Mouse (Mus musculus) G1E-ER4 (cell line): ENCODE measurements around the gene Edem3. TPM values are rescaled to one million over a fixed set of nuclear protein-coding genes. Genes with fewer than 3 reads are reported as not detected.

ENCODE experiments used
- GATA1 ChIP-seq: IDR thresholded peaks from one replicate; pipeline ENCODE4 v1.8.0; 2012; ENCODE audit warnings: low read length, inconsistent platforms
- polyA plus RNA-seq: library from polyadenylated mRNA; stranded (reverse); fragments of >175 nt; gene quantifications from 2 replicates; pipeline ENCODE4 v1.2.3, GENCODE M21; 2012

Edem3 gene
- polyA plus RNA-seq, 1 experiment = 10.3 TPM

DNA sequence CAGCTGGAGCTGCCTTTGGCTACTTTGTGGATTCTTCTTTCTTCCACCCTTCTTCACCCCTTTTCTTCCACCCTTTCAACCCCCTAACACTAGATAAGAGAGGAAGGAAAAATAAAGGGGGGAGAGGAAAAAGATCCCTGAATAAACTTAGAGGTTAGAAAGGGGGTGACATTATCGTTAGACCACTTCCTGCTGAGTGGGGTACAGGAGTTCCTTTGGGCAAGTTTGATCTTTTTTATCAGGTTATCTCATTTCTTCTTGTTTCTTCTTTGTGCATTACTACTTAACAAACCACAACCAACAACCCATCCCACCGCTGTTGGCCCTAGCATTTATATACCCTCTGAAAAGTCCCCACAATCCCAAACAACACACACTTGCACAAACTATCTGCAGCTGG lies 29.6 kb upstream of the Edem3 start:
- TF ChIP-seq GATA1 = no peak

DNA sequence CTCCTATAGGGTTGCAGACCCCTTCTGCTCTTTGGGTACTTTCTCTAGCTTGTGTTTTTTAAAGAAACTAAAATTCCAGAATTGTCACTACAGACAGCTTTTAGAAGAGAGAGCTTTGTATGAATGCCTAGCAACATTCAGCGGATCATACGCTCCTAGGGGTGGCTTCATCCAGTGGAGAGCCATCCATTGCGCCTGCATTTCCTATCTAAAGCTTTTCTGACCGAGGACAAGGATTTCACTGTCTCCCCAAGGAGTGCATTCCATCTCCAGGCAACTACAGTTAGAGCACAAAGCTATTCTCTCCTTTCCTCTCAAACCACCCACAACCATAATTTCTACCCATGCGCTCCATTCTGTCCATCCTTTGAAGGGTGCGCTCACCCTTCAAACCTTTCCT lies 28.8 kb upstream of the Edem3 start:
- no peak for TF ChIP-seq GATA1

DNA sequence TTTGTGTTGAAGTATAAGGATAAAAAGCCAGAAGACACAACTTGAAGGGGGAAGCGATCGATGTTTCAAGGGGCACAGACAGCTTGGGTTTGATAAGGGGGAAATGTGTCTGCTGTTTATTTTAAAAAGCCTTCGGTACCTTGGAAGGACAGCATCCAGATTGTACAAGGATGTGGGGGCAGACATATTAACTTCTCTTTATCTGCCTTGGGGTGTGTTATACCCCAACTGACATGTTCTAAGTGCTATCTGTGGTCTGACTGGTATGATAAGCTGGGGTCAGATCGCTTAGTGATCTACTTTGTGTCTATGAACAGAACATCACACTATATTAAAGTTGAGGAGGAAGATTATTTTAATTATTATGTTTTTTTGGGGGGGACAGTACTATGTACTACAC lies 27.0 kb upstream of the Edem3 start:
- no peak for TF ChIP-seq GATA1

DNA sequence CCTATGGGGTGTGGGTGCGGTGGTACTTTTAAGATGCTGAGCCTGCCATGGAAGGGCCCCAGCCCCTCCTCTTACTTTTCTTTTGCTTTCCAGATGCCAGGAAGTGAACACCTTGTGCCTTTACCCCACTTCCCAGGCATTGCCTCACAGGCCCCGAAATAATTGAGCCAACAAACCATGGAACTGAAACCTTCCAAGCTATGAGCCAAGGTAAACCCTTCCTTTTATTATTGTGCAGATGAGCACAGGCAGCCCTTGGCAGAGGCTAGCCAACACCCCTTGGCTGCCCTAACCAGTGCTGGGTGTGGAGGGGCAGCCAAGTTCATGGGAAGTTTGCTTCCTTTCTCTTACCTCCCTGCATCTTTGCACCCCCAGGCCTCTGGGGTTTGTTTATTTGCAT lies 18.0 kb upstream of the Edem3 start:
- TF ChIP-seq GATA1 = no peak

DNA sequence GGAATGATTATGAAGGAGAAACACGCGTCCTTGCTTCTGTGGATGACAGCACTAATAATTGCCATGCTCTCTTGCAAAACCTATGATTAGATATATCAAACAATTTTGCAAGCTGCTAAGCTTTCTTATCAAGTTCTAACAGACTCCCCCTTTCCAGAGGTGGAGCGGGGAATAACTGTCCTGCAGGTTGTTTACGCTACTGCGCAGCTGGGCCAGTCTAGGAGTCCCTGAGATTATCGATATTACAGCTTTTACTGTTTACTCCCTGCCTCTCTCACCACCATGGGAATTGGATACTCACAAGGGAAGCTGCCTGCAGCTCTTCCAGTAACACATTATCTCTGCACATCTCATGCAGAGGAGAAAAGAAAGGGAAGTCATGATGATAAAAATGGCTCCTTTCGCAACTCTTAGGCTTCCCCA lies 14.0 kb upstream of the Edem3 start:
- TF ChIP-seq GATA1 = peak; percentile 20

DNA sequence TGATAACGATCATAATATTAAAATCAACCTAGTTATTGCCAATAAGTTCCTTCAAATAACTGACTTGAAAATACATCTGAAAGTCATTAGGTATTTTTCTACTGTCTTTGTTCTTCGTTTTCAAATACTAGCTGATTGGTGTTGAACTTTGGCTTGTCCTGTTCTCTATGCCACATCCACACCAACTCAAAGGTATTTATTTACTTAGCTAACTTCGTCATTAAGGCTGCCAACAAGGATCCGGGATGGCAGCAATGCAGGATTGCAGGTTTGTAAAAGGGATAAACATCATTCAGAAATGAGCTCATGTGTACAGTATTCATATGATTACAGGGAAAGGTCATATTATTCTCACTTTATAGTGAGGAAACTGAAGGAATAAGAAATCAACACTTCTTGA lies 2.2 kb upstream of the Edem3 start:
- TF ChIP-seq GATA1 = no peak

DNA sequence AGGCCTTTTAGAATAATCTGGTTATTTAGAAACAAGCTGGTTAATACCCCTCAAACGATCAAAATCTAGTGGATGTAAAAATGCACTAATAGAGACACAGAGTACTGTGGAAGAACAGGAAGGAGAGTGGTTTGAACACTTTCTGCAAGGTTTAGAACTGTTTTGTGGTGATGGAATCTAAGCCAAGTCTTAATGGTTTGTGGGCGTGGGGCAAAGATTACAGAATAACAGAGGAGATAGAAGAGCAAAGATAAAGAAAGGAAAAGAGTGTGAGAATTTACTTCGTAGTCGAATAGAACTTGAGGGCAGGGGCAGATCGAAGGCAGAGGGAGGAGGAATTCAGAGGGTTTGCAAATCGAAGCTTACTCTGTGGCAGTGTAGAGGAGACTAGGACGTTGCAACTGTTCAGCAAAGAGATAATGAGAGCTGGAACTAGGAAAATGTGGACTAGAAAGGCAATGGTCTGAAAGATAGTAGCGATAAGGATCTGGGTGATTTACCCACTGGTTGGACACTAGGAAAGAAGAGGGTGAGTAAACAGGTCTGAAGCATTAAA lies 1.7 kb upstream of the Edem3 start:
- TF ChIP-seq GATA1 = peak; percentile 9

DNA sequence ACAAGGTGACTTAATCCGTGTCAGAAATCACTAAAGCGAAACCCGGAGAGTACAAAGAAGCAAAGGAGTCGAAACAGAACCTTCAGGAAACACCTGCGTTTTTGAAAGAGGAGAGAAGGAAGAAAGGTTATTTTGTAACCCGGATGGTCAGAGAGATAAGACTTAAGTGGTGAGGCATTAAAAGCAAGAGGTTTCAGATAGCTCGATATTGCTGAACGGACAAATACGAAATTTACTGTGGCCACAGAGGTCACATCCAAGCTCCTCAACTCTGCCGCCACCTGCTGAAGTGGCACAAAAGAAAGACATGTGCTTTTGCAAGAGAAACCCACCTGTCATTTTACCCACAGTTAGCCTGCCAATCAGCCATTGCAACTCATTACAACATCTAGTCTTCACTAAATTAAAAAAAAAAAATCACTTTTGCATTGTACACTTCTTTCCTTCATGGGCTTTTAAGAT lies 1.1 kb upstream of the Edem3 start:
- peak; percentile 16 for TF ChIP-seq GATA1

DNA sequence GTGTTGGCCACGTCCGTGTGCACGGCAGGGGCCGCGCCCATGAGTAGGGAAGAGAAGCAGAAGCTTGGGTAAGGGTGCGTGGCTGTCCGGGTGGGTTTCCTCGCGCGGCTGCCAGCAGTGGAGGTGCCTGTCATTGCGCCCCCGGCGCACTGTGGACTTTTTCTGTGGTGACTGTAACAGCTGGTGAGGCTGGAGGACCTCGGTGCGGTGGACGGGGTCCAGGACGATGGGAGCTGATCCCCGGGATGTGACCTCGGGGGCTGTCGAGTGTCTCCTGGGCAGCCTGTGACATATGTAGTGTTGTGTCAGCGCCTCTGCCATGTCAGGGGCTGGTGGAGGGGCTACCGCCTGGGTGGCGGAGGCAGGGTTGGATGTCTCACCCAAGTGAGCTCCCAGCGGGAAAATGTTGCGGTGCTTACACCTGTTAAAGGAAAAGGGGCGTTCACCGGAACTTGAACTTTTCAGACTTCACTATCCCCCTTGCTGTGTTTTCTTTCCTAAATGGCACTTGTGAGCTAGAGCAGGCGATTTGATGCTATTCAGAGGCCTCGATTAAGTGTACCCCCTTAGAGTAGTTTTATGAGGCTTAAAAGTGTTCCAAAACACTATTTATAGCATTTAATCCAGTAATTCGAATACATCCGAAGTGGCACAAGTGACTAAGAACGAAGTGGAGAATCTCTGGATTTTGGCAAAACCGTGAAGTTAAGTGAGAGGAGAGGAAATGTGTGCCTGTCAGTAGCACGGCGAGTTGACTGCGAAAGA lies 671 bp downstream of the Edem3 start:
- TF ChIP-seq GATA1 = no peak

DNA sequence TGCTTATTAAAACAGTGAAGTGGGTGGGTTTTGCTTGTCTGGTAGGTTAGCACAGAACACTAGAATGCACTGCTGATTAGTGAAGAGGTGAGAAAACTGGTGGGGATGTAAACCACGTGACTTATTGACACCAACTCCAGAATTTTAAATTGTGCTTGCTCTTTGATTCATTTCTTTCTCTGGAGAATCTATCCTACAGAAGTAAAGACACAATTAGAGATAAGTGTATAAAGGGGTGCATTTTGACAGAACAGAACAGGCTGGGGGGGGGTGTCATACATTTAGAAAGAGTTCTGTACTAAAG lies 1.2 kb downstream of the Edem3 start:
- TF ChIP-seq GATA1 = no peak

DNA sequence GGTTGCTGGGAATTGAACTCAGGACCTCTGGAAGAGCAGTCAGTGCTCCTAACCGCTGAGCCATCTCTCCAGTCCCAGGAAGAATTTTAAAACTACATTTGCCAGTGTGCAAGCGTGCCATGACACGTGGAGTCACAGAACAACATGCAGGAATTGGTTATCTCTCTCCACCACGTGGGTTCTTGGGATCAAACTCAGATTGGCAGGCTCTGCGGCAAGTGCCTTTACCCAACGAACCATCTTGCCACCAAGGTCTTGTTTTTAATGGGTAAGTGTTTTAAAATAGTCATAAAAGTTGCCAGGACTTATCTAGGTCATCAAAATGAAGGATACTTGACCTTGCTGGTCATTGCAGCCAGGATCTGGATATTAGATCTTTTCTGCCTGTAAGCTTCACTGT lies 3.1 kb downstream of the Edem3 start:
- TF ChIP-seq GATA1 = no peak

DNA sequence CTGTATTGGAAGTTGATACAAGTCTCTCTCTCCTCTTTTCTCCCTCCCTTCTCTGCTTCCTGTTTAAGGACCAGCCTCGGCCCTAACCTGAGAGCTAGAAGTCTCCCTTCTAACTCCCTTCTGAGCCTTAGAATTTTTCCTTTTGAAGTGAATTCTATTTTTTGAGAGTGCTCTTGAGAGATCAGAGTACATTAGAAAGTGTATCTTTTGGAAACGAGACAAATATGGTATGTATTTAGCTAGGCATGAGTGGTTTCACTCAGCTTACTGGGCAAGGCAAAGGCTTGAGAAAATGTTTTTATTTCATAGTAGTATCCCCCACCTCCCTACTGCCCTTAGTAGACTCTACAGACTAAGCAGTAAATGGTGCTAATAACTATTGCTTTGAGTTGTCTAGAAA lies 3.8 kb downstream of the Edem3 start:
- no peak for TF ChIP-seq GATA1

DNA sequence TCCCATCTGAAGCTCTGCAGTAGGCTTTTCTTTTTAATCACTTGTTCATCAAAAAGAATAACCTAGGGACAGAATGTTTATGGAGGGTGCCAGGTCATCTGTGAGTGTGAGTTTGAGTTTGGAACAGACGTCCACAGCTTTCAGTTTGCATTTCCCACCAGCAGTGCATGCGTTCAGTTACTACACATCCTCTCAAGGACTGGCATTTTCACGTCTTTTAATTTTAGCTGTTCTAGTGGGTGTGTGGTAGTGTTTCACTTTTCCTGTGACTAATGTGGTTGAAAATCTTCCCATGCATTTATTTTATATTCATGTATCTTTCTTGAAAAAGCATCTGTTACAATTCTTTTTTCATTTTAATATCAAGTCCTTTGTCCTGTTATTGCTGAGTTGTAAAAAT lies 9.1 kb downstream of the Edem3 start:
- no peak for TF ChIP-seq GATA1

DNA sequence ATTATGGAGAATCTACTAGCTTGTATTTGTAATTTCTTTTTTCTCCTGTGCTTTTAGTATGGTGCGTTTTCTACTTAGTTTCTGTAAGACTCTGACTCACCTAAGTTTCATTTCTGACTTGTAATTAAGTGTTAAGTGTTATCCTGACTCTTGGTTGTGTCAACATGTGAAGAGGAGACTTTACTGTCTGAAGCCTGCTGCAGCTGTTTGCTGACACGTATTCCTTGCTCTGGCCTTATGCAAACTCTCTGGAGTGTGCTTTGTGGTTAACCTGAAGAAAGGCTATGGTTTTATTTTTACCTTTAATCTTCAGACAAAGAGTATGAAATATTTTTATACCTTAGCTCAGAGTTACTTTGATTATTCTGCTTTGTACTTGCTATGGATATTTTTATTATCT lies 11.0 kb downstream of the Edem3 start:
- no peak for TF ChIP-seq GATA1

DNA sequence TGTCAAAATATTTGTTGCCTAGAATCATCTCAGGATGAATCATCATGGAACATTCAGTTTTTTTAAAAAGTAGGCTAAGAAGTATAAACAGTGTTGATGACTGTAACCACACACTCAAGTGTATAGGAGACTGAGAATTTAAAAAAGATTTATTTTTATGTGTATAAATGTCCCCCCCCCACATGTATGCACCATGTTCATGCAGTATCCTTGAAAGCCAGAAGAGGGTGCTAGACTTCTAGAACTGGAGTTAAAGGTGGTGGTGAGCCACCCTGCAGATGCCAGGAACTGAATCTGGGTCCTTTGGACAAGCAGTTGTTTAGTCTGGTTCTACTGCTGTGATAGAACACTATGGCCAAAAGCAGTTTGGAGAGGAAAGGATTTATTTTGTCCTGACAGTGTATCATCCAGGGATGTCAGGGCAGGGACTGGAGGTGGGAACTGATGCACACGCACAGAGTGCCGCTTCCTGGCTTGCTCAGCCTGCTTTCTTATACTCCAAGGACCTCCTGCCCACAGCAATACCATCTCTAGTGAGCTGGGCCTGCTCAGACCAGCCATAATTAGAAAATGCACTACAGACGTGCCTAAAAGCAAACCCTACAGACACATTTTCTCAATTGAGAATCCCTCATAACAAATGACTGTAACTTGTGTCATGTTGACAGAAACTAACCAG lies 11.9 kb downstream of the Edem3 start:
- no peak for TF ChIP-seq GATA1

DNA sequence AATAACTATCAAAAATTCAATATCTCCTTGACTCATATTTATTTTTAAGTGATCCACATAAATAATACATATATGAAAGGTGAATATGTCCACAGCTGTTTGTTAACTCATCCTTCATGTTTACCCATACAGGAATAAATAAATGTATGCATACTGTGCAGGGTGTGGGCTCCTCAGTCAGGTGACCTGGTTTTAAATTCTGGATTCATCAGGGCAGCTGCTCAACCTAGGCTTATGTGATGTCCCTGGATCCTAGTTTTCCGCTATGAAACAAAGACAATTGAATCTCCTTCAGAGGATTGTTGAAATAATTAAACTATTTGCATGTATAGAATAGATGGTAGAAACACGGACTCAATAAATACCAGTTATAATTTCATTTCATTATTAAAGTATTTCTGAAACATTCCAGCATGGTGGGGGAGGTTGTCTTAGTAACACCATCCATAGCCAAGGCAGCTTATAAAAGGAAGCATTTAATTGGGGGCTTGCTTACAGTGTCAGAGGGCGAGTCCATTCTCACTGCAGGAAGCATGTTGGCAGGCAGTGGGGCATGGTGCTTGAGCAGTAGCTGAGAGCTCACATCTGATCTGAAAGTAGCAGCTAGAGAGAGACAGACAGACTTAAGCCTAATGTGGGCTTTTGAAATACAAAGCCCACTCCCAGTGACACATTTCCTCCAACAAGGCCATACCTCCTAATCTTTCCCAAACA lies 14.2 kb downstream of the Edem3 start:
- TF ChIP-seq GATA1 = no peak
